Mouse (Mus musculus): Measurements from ENCODE around the gene Cpxm2.

Gene Cpxm2

GRCm38 (mm10) chr7:132025591-132025990, 128.9 kb downstream of the Cpxm2 start:
- no peak for DNase-seq (ENCODE audit: low spot score)

GRCm38 (mm10) chr7:132015933-132016332, 138.6 kb downstream of the Cpxm2 start:
- DNase-seq (ENCODE audit: low spot score): no peak

DNA sequence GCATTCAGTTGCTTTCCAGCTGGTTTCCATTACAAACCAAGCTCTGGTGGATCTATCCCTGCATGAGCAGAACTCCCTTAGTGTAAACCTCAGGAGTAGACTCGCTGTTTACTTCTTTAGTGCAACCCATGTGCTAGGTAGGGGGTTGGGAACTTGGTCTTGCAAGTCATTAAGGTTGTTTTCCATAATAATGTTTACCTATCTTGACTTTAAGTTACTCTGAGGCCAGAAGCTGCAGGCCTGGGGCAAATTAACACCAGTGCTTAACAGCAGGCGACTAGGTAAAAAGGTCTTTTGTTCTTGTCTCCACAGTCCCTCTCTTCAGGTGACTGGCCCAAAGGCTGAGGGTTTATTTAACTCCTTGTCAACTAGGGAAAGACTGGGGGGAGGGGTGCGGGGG, 139.3 kb downstream of the Cpxm2 start:
- no peak for DNase-seq (ENCODE audit: low spot score)

- DNase-seq (ENCODE audit: low spot score): no peak
These were observed 140.6 kb downstream of the Cpxm2 start for GRCm38 (mm10) chr7:132013970-132014369.

DNA sequence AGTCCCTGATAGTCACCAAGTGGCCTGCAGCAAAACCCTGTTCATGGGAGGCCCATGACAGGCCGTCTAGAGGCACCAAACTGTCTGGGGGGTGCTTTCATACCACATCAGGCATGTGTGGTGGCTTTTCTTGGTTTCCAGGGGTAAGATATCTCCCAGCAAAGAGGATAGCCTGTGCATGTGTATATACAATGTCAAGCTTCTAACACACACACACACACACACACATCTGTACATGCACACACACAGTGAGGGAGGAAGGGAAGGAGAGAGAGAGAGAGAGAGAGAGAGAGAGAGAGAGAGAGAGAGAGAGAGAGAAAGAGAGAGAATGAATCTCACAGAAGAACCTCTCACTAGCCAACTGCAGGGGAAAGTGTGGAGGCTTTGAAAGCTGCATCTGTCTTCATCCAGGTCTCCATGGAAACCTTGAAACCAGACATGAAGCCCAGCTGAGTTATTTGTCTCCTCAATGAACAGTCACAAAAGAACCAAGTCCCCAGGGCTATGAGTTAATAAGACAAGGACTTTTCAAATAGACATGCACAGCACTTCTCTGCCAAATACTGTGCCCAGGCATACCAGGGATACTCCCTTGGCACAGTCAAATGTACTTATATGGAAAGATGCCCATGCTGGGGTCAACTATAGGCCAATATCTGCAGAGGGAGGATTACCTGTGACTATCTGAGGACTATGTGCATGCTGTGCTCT, 141.4 kb downstream of the Cpxm2 start:
- no peak for DNase-seq (ENCODE audit: low spot score)

- DNase-seq (ENCODE audit: low spot score): no peak
These were observed 145.5 kb downstream of the Cpxm2 start for GRCm38 (mm10) chr7:132009002-132009401.

- DNase-seq (ENCODE audit: low spot score): no peak
These were observed 148.4 kb downstream of the Cpxm2 start for GRCm38 (mm10) chr7:132005996-132006696.

DNA sequence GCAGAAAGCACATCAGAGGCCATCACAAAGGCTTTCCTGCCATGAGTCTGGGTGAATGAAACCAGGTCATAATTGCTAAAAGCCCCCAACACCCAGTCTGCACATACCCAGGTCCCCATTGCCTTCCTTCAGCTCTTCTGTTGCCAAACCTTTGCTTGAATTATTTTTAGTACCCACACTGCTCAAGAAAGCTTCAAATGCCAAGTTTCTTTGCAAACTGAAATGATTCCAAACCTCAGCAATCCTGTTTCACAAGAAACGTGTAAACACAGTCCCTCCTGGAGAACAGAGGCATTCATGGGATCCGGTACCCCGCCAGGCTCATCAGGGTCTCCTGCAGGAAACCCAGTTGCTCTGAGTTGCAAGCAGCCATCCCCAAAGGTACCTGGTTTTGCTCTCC, 161.7 kb downstream of the Cpxm2 start:
- no peak for DNase-seq (ENCODE audit: low spot score)

GRCm38 (mm10) chr7:131992226-131992625, 162.3 kb downstream of the Cpxm2 start:
- no peak for DNase-seq (ENCODE audit: low spot score)

DNA sequence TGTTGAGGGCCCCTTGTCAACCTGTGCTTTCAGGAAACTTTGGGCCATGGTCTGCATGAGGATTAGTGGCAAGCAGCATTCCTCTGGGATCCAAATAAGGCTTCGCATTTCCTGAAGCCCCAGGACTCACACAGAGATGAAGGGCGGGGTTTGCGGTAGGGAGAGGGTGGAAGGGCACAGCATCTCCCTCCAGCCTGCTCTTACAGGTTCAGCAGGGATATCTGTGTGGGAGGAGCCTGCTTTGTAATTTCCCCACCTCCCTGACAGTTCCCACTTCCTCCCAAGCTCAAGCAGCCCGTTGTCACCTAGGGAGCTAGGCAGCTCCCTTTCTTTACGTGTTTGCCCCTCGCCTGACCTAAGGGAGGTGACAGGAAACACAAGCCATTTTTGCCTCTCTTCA, 165.5 kb downstream of the Cpxm2 start:
- no peak for DNase-seq (ENCODE audit: low spot score)
